Mouse (Mus musculus): ENCODE results near the gene Elavl1. TPM values are rescaled to one million over a fixed set of nuclear protein-coding genes. Genes with fewer than 3 reads are reported as not detected.

Elavl1 gene
- polyA plus RNA-seq (2012; rRNA removed) = 19.3 and 23.2 TPM in 2 replicates

- under 1% methylated on average over 77 of the region's 78 CpGs for WGBS
- Histone ChIP-seq H3K4me3 (ENCODE audit: extremely low read depth, insufficient read depth, insufficient read length) (peak within 1 kb of the TSS; percentile 80), H3K27ac (ENCODE audit: insufficient read depth, low read length) (peak within 1 kb of the TSS; percentile 80), H3K4me1 (ENCODE audit: control insufficient read depth, insufficient read depth, insufficient read length) (peaks cover 9% of the 10 kb centered on the region), H3K36me3 (ENCODE audit: control insufficient read depth, insufficient read depth, low read length) (peaks cover 2% of the 10 kb centered on the region; the same call in 1 of the 2 replicates), H3K27me3 (ENCODE audit: control insufficient read depth, insufficient read depth, low read length) (no peaks in the 10 kb centered on the region)
- TF ChIP-seq CTCF (IDR thresholded peaks at IDR 0.05; ENCODE audit: extremely low read depth, insufficient read depth, insufficient read length, insufficient replicate concordance) (no peak), POLR2A (IDR thresholded peaks at IDR 0.05; ENCODE audit: low read depth, low read length) (peak; percentile 33)
- peak; percentile 91 to 95 for DNase-seq (ENCODE audit: low read depth in 1 of 2, low spot score in 2 of 2)
Observed at GRCm38 (mm10) chr8:4324983-4325750, at the start of gene Elavl1, which contains the start of gene Ccl25. Gene Elavl1 (minus strand): TSS chr8:4325413. Gene Ccl25 (plus strand): TSS chr8:4325210.

GRCm38 (mm10) chr8:4372657-4373056, 47.4 kb upstream of the Elavl1 start:
- WGBS = 81% methylated on average over 2 of the region's 2 CpGs
- Histone ChIP-seq H3K36me3 (ENCODE audit: control insufficient read depth, insufficient read depth, low read length) (no peaks in the 10 kb centered on the region), H3K4me3 (ENCODE audit: extremely low read depth, insufficient read depth, insufficient read length) (no peak overlapping the region), H3K4me1 (ENCODE audit: control insufficient read depth, insufficient read depth, insufficient read length) (no peaks in the 10 kb centered on the region), H3K27ac (ENCODE audit: insufficient read depth, low read length) (no peak overlapping the region), H3K27me3 (ENCODE audit: control insufficient read depth, insufficient read depth, low read length) (no peaks in the 10 kb centered on the region)
- no peak for TF ChIP-seq CTCF (IDR thresholded peaks at IDR 0.05; ENCODE audit: extremely low read depth, insufficient read depth, insufficient read length, insufficient replicate concordance)
- no peak for TF ChIP-seq POLR2A (IDR thresholded peaks at IDR 0.05; ENCODE audit: low read depth, low read length)
- DNase-seq (ENCODE audit: low read depth in 1 of 2, low spot score in 2 of 2) = no peak

- Histone ChIP-seq H3K36me3 (ENCODE audit: control insufficient read depth, insufficient read depth, low read length) (no peaks in the 10 kb centered on the region), H3K4me3 (ENCODE audit: extremely low read depth, insufficient read depth, insufficient read length) (no peak overlapping the region), H3K27ac (ENCODE audit: insufficient read depth, low read length) (no peak overlapping the region), H3K4me1 (ENCODE audit: control insufficient read depth, insufficient read depth, insufficient read length) (no peaks in the 10 kb centered on the region), H3K27me3 (ENCODE audit: control insufficient read depth, insufficient read depth, low read length) (no peaks in the 10 kb centered on the region)
- 40% methylated on average over 2 of the region's 2 CpGs for WGBS
- TF ChIP-seq POLR2A (IDR thresholded peaks at IDR 0.05; ENCODE audit: low read depth, low read length) (no peak), CTCF (IDR thresholded peaks at IDR 0.05; ENCODE audit: extremely low read depth, insufficient read depth, insufficient read length, insufficient replicate concordance) (peak; percentile 57; the same call in 1 of the 2 replicates)
- DNase-seq (ENCODE audit: low read depth in 1 of 2, low spot score in 2 of 2) = peak; percentile 47 to 48
Observed at GRCm38 (mm10) chr8:4370078-4370477, 44.9 kb upstream of the Elavl1 start.

DNA sequence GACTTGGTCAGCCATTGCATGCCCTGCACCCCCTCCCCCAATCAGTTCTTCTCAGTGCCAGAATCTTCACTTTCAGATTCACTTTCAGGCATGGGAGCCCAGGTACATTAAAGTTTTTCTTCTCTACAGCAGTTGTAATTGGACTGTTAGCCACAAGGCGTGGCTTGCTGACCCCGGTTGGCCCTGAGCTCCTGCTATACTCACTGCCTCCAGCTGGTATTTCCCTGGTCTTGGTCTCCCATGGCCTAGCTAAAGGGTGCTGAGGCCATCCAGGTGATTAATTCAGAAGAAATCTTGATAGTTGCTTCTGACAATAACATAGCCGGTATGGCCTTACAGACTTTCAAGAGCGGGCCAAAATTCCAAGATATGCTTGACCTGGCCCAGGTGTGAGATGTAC, 43.3 kb upstream of the Elavl1 start:
- 84% methylated on average over 4 of the region's 4 CpGs for WGBS
- H3K4me3 ChIP-seq (ENCODE audit: extremely low read depth, insufficient read depth, insufficient read length) = no peak overlapping the region
- no peak for TF ChIP-seq POLR2A (IDR thresholded peaks at IDR 0.05; ENCODE audit: low read depth, low read length)
- H3K4me1 ChIP-seq (ENCODE audit: control insufficient read depth, insufficient read depth, insufficient read length) = no peaks in the 10 kb centered on the region
- H3K36me3 ChIP-seq (ENCODE audit: control insufficient read depth, insufficient read depth, low read length) = no peaks in the 10 kb centered on the region
- H3K27me3 ChIP-seq (ENCODE audit: control insufficient read depth, insufficient read depth, low read length) = no peaks in the 10 kb centered on the region
- H3K27ac ChIP-seq (ENCODE audit: insufficient read depth, low read length) = no peak overlapping the region
- no peak for DNase-seq (ENCODE audit: low read depth in 1 of 2, low spot score in 2 of 2)

- DNase-seq (ENCODE audit: low read depth in 1 of 2, low spot score in 2 of 2) = no peak
- WGBS = 86% methylated on average over 11 of the region's 11 CpGs
- Histone ChIP-seq H3K36me3 (ENCODE audit: control insufficient read depth, insufficient read depth, low read length) (no peaks in the 10 kb centered on the region), H3K4me3 (ENCODE audit: extremely low read depth, insufficient read depth, insufficient read length) (no peak overlapping the region), H3K4me1 (ENCODE audit: control insufficient read depth, insufficient read depth, insufficient read length) (no peaks in the 10 kb centered on the region), H3K27ac (ENCODE audit: insufficient read depth, low read length) (no peak overlapping the region), H3K27me3 (ENCODE audit: control insufficient read depth, insufficient read depth, low read length) (no peaks in the 10 kb centered on the region)
- TF ChIP-seq CTCF (IDR thresholded peaks at IDR 0.05; ENCODE audit: extremely low read depth, insufficient read depth, insufficient read length, insufficient replicate concordance) (no peak), POLR2A (IDR thresholded peaks at IDR 0.05; ENCODE audit: low read depth, low read length) (no peak)
Observed at GRCm38 (mm10) chr8:4367808-4368207, 42.6 kb upstream of the Elavl1 start.

DNA sequence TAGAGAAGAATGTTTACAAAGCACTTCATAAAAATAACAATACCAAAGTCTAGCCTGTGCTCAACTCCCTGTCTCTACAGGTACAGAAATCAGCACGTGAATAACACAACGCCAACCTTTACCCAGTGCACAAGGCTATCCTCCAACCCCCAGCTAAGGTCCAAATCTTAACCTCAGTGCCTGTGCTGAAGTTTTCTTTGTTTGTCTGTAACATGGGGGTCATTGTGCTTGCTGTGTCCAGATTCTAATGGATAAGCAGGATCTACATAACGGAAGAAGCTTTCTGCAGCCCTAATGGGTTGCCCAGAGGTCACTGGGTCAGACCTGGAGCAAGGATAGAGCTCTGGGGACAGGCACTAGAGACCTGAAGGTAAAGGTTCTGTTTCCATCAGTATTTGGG, 41.0 kb upstream of the Elavl1 start:
- no peak for DNase-seq (ENCODE audit: low read depth in 1 of 2, low spot score in 2 of 2)
- WGBS = 93% methylated on average over 3 of the region's 3 CpGs
- no peak overlapping the region for H3K27ac ChIP-seq (ENCODE audit: insufficient read depth, low read length)
- no peaks in the 10 kb centered on the region for H3K27me3 ChIP-seq (ENCODE audit: control insufficient read depth, insufficient read depth, low read length)
- TF ChIP-seq CTCF (IDR thresholded peaks at IDR 0.05; ENCODE audit: extremely low read depth, insufficient read depth, insufficient read length, insufficient replicate concordance) = no peak
- no peak for TF ChIP-seq POLR2A (IDR thresholded peaks at IDR 0.05; ENCODE audit: low read depth, low read length)
- no peaks in the 10 kb centered on the region for H3K36me3 ChIP-seq (ENCODE audit: control insufficient read depth, insufficient read depth, low read length)
- H3K4me1 ChIP-seq (ENCODE audit: control insufficient read depth, insufficient read depth, insufficient read length) = no peaks in the 10 kb centered on the region
- no peak overlapping the region for H3K4me3 ChIP-seq (ENCODE audit: extremely low read depth, insufficient read depth, insufficient read length)

- no peak overlapping the region for H3K4me3 ChIP-seq (ENCODE audit: extremely low read depth, insufficient read depth, insufficient read length)
- H3K27me3 ChIP-seq (ENCODE audit: control insufficient read depth, insufficient read depth, low read length) = no peaks in the 10 kb centered on the region
- H3K4me1 ChIP-seq (ENCODE audit: control insufficient read depth, insufficient read depth, insufficient read length) = no peaks in the 10 kb centered on the region
- H3K36me3 ChIP-seq (ENCODE audit: control insufficient read depth, insufficient read depth, low read length) = no peaks in the 10 kb centered on the region
- DNase-seq (ENCODE audit: low read depth in 1 of 2, low spot score in 2 of 2) = no peak
- TF ChIP-seq POLR2A (IDR thresholded peaks at IDR 0.05; ENCODE audit: low read depth, low read length) (no peak), CTCF (IDR thresholded peaks at IDR 0.05; ENCODE audit: extremely low read depth, insufficient read depth, insufficient read length, insufficient replicate concordance) (no peak)
- 80% methylated on average over 2 of the region's 2 CpGs for WGBS
- no peak overlapping the region for H3K27ac ChIP-seq (ENCODE audit: insufficient read depth, low read length)
Observed at GRCm38 (mm10) chr8:4360922-4361321, 35.7 kb upstream of the Elavl1 start.

Measured in spleen, adult 2 months (tissue).